Mouse (Mus musculus) heart, postnatal 0 days (tissue): ENCODE data around the gene Zdhhc17.

ENCODE experiments used
- CTCF ChIP-seq: IDR thresholded peaks from 2 replicates; pipeline ENCODE4 v1.5.1; 2016; ENCODE audit warnings: antibody characterized with exemption, control low read depth, low read depth
- EP300 ChIP-seq: IDR thresholded peaks from 2 replicates; pipeline ENCODE4 v1.6.1; 2016; ENCODE audit warnings: antibody characterized with exemption, low read depth

DNA sequence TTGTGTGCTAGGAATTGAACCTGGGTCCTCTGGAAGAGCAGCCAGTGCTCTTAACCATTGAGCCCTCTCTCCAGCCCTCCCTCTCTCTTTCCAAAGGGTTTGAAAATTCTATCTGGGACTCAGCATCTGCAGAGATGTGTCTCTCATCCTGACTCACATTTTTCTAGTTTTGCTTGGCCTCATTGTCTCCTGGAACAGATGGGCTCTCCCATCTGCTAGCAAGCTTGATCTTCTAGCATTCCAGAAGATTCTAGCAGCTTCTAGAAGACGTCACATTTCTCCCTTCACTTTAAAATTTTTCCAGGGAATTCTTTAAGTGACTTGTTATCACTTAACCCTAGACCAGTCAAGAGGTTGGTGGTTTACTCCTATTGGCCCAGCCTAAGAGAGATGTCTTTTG lies 26.9 kb upstream of the Zdhhc17 start:
- no peak for TF ChIP-seq EP300
- TF ChIP-seq CTCF, result no peak
